Mouse (Mus musculus) embryo, embryonic 10 days (tissue): ENCODE data around the gene Hpse.

ENCODE experiments used
- DNase-seq: peaks from one replicate; pipeline ENCODE4 v3.0.0-alpha.2; 2015; ENCODE audit warnings: low spot score

The Hpse gene

GRCm38 (mm10) chr5:100642316-100642715, 77.2 kb downstream of the Hpse start:
- no peak for DNase-seq

DNA sequence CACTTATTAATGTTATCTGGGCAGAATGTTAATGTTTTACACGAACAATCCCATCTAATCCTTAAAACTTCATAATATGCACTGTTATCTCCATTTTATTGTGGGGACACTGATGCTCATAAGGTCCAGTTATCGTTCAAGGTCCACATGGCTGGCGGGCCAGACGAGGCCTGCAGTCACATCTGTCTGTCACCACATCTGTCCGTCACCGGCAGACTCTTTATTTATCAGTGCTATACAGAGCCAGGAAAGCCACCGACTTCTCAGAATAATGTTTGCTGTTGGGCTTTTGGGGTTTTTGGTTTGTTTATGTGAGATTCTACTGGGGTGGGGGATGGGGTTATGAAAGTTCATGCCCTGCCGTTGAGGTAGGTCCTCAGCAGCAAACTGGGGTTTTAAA, 81.0 kb downstream of the Hpse start:
- no peak for DNase-seq

- no peak for DNase-seq
Measured at GRCm38 (mm10) chr5:100636794-100637544, 82.5 kb downstream of the Hpse start.

- DNase-seq, result no peak
Measured at GRCm38 (mm10) chr5:100635908-100636307, 83.6 kb downstream of the Hpse start.

GRCm38 (mm10) chr5:100634885-100635478, 84.5 kb downstream of the Hpse start:
- DNase-seq, result no peak

DNA sequence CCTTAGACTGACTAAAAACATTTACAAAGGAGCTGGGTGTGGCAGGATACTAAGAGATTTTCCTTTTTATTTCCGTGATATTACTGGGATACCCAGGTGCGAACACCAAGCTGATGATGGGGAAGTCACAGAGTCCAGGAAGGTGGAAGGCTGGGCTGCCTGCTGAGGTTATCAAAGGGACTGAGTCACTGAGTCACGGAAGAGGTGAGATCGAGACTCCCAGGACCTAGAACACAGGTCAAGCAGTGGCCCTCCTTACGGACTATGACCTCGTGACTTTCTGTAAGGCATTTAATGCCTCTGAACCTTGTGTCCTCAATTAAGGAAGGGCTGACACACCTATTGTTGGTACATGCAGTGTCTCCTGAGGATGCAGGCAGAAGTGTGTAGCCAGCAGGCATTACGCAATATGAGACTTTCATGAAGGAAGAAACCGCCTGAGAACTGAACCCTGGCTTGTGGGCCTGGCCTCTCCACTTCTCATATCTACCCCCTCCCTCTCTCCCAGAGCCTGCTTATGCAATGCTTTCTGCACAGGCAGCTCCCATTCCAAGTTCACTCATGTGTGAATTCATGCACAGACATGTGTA, 86.9 kb downstream of the Hpse start:
- DNase-seq, result no peak
